Mouse (Mus musculus): ENCODE results near the gene 4930539E08Rik. TPM values are rescaled to one million over a fixed set of nuclear protein-coding genes. Genes with fewer than 3 reads are reported as not detected.

Gene 4930539E08Rik
- polyA plus RNA-seq, 1 experiment from 2014 or later, result 0.37 TPM

- Histone ChIP-seq H3K4me1 (ENCODE audit: insufficient read depth) (no peaks in the 10 kb centered on the region), H3K4me3 (ENCODE audit: low read depth, low read length) (no peak overlapping the region), H3K9me3 (ENCODE audit: low read depth, low read length) (no peaks in the 10 kb centered on the region), H3K27me3 (ENCODE audit: insufficient read depth, low read length) (no peaks in the 10 kb centered on the region), H3K36me3 (ENCODE audit: insufficient read depth) (no peaks in the 10 kb centered on the region), H3K4me2 (no peak overlapping the region), H3K27ac (ENCODE audit: low read depth) (no peak overlapping the region), H3K9ac (no peak overlapping the region)
- peak; percentile 37 for DNase-seq
- TF ChIP-seq CTCF (IDR thresholded peaks at IDR 0.05; ENCODE audit: low read depth), result peak; percentile 62
- 78% methylated on average over 10 of the region's 10 CpGs for WGBS
- ATAC-seq (ENCODE audit: insufficient read depth), result no peak
Measured at GRCm38 (mm10) chr17:28936622-28937345, 21.7 kb upstream of the 4930539E08Rik start.

GRCm38 (mm10) chr17:28936133-28936532, 21.0 kb upstream of the 4930539E08Rik start:
- Histone ChIP-seq H3K27me3 (ENCODE audit: insufficient read depth, low read length) (no peaks in the 10 kb centered on the region), H3K4me2 (no peak overlapping the region), H3K9me3 (ENCODE audit: low read depth, low read length) (no peaks in the 10 kb centered on the region), H3K4me1 (ENCODE audit: insufficient read depth) (no peaks in the 10 kb centered on the region), H3K36me3 (ENCODE audit: insufficient read depth) (no peaks in the 10 kb centered on the region), H3K9ac (no peak overlapping the region), H3K4me3 (ENCODE audit: low read depth, low read length) (no peak overlapping the region), H3K27ac (ENCODE audit: low read depth) (no peak overlapping the region)
- ATAC-seq (ENCODE audit: insufficient read depth) (no peak), DNase-seq (no peak)
- 91% methylated on average over 7 of the region's 7 CpGs for WGBS
- TF ChIP-seq CTCF (IDR thresholded peaks at IDR 0.05; ENCODE audit: low read depth), result no peak

GRCm38 (mm10) chr17:28934120-28934916, 19.2 kb upstream of the 4930539E08Rik start:
- WGBS, result 63% methylated on average over 19 of the region's 19 CpGs
- Histone ChIP-seq H3K9me3 (ENCODE audit: low read depth, low read length) (no peaks in the 10 kb centered on the region), H3K4me3 (ENCODE audit: low read depth, low read length) (no peak overlapping the region), H3K36me3 (ENCODE audit: insufficient read depth) (no peaks in the 10 kb centered on the region), H3K27ac (ENCODE audit: low read depth) (no peak overlapping the region), H3K4me1 (ENCODE audit: insufficient read depth) (peaks cover 5% of the 10 kb centered on the region), H3K27me3 (ENCODE audit: insufficient read depth, low read length) (no peaks in the 10 kb centered on the region), H3K4me2 (no peak overlapping the region), H3K9ac (no peak overlapping the region)
- no peak for ATAC-seq (ENCODE audit: insufficient read depth)
- no peak for DNase-seq
- TF ChIP-seq CTCF (IDR thresholded peaks at IDR 0.05; ENCODE audit: low read depth), result no peak

GRCm38 (mm10) chr17:28932274-28932673, 17.1 kb upstream of the 4930539E08Rik start:
- Histone ChIP-seq H3K9ac (no peak overlapping the region), H3K36me3 (ENCODE audit: insufficient read depth) (no peaks in the 10 kb centered on the region), H3K9me3 (ENCODE audit: low read depth, low read length) (no peaks in the 10 kb centered on the region), H3K27ac (ENCODE audit: low read depth) (no peak overlapping the region), H3K27me3 (ENCODE audit: insufficient read depth, low read length) (no peaks in the 10 kb centered on the region), H3K4me3 (ENCODE audit: low read depth, low read length) (no peak overlapping the region), H3K4me2 (no peak overlapping the region), H3K4me1 (ENCODE audit: insufficient read depth) (peaks cover 5% of the 10 kb centered on the region)
- no peak for ATAC-seq (ENCODE audit: insufficient read depth)
- no peak for DNase-seq
- 74% methylated on average over 4 of the region's 4 CpGs for WGBS
- TF ChIP-seq CTCF (IDR thresholded peaks at IDR 0.05; ENCODE audit: low read depth), result no peak

- Histone ChIP-seq H3K36me3 (ENCODE audit: insufficient read depth) (no peaks in the 10 kb centered on the region), H3K27ac (ENCODE audit: low read depth) (peak overlapping the region; percentile 95), H3K9me3 (ENCODE audit: low read depth, low read length) (no peaks in the 10 kb centered on the region), H3K27me3 (ENCODE audit: insufficient read depth, low read length) (no peaks in the 10 kb centered on the region), H3K9ac (no peak overlapping the region), H3K4me3 (ENCODE audit: low read depth, low read length) (no peak overlapping the region), H3K4me1 (ENCODE audit: insufficient read depth) (peaks cover 5% of the 10 kb centered on the region), H3K4me2 (no peak overlapping the region)
- TF ChIP-seq CTCF (IDR thresholded peaks at IDR 0.05; ENCODE audit: low read depth), result no peak
- ATAC-seq (ENCODE audit: insufficient read depth), result no peak
- WGBS, result 81% methylated on average over 18 of the region's 18 CpGs
- DNase-seq, result no peak
Measured at GRCm38 (mm10) chr17:28931436-28932211, 16.5 kb upstream of the 4930539E08Rik start.

GRCm38 (mm10) chr17:28930392-28931074, 15.4 kb upstream of the 4930539E08Rik start:
- ATAC-seq (ENCODE audit: insufficient read depth) (peak; percentile 94), DNase-seq (peak; percentile 98)
- no peaks in the 10 kb centered on the region for H3K27me3 ChIP-seq (ENCODE audit: insufficient read depth, low read length)
- peak overlapping the region; percentile 53 for H3K4me2 ChIP-seq
- H3K9me3 ChIP-seq (ENCODE audit: low read depth, low read length), result no peaks in the 10 kb centered on the region
- H3K27ac ChIP-seq (ENCODE audit: low read depth), result peak overlapping the region; percentile 95
- H3K4me1 ChIP-seq (ENCODE audit: insufficient read depth), result peaks cover 5% of the 10 kb centered on the region
- peak overlapping the region; percentile 9; the same call in 1 of the 2 replicates for H3K9ac ChIP-seq
- H3K36me3 ChIP-seq (ENCODE audit: insufficient read depth), result no peaks in the 10 kb centered on the region
- TF ChIP-seq CTCF (IDR thresholded peaks at IDR 0.05; ENCODE audit: low read depth), result peak; percentile 61
- 3% methylated on average over 14 of the region's 14 CpGs for WGBS
- H3K4me3 ChIP-seq (ENCODE audit: low read depth, low read length), result peak overlapping the region; percentile 15; the same call in 1 of the 2 replicates
